In genomic region chr2:72981441-72982109, GRCm38 (mm10) we compare ENCODE assay signal across 8 mouse cellular contexts. TPM values are rescaled to one million over a fixed set of nuclear protein-coding genes. Genes with fewer than 3 reads are reported as not detected.
A peak's percentile ranks its signal among the peaks of the same experiment; 100 is the strongest.
DNase-seq lines count a peak whose midpoint lies in the region; TF ChIP-seq lines count a peak whose summit lies in the region.

No protein-coding gene starts in this region.

- DNase-seq in heart, embryonic 10.5 days (ENCODE audit: low spot score), result no peak
- no peak for DNase-seq in heart, postnatal 36 days
- DNase-seq in heart, postnatal 4 days, result peak; percentile 5
- no peak for DNase-seq in embryo, embryonic 9.5 days (ENCODE audit: extremely low spot score)
- no peak for DNase-seq in thymus, postnatal 14 days
- DNase-seq in cerebellum, adult 8-10 months, result no peak

- H3K79me2 ChIP-seq in macrophage (ENCODE audit: inconsistent target), result peaks cover 40% of the 10 kb centered on the region

- 0 out of 2 replicates have a peak overlapping the region, but pooled peaks have one; percentile 100 for H3K27ac ChIP-seq in heart, embryonic 10.5 days
- H3K27ac ChIP-seq in macrophage, result peak overlapping the region; percentile 88

- no peak for TF ChIP-seq CTCF in E14TG2a.4 (conservative IDR thresholded peaks at IDR 0.05; ENCODE audit: low read length)

- peak overlapping the region; percentile 81 for H3K4me3 ChIP-seq in heart, embryonic 10.5 days
- H3K4me3 ChIP-seq in E14TG2a.4 (replicated peaks; ENCODE audit: low read length) (peak overlapping the region; percentile 99), macrophage (ENCODE audit: inconsistent target) (peak overlapping the region; percentile 37)

- 80% methylated on average over 9 of the region's 9 CpGs for WGBS in heart, embryonic 10.5 days
- WGBS in macrophage (ENCODE audit: missing documents), result 54% methylated on average over 8 of the region's 9 CpGs

- intact Hi-C loops in heart, postnatal 36 days (cut with DNase I), result loop anchor here (2.0 to 10.0 kb wide), 4 partner anchors 15 to 233 kb away; partner anchors contain the start of gene Ola1

- H3K36me3 ChIP-seq in heart, embryonic 10.5 days, result no peaks in the 10 kb centered on the region
- H3K36me3 ChIP-seq in E14TG2a.4 (ENCODE audit: insufficient read depth, low read length) (peaks cover 6% of the 10 kb centered on the region), macrophage (ENCODE audit: inconsistent target) (no peaks in the 10 kb centered on the region)

- H3K27me3 ChIP-seq in heart, embryonic 10.5 days (ENCODE audit: insufficient read depth, poor library complexity, severe bottlenecking), result no peaks in the 10 kb centered on the region
- no peaks in the 10 kb centered on the region for H3K27me3 ChIP-seq in E14TG2a.4 (ENCODE audit: insufficient read depth, low read length)

- peaks cover 6% of the 10 kb centered on the region; the same call in 1 of the 2 replicates for H3K4me1 ChIP-seq in heart, embryonic 10.5 days
- peaks cover 58% of the 10 kb centered on the region for H3K4me1 ChIP-seq in E14TG2a.4 (replicated peaks; ENCODE audit: low read depth, low read length)

- no peaks in the 10 kb centered on the region for H3K9me3 ChIP-seq in heart, embryonic 10.5 days
- H3K9me3 ChIP-seq in E14TG2a.4 (ENCODE audit: low read length), result no peaks in the 10 kb centered on the region

RNA-seq across cellular contexts. Expression of gene Sp3, which starts 1.3 kb away (rescaled TPM):
- 33.0 and 39.6 TPM in 2 replicates for polyA plus RNA-seq in heart, embryonic 10.5 days (2016; fragmentation: Nextera tagmentation; extraction: Ambion mirVana)
- 10 to 100 TPM; 34.9 to 37.6 TPM for total RNA-seq in heart, postnatal 36 days (2021)
- total RNA-seq in heart, postnatal 4 days (2021), result 10 to 100 TPM; 69.3 to 70.3 TPM
- total RNA-seq in macrophage (2018; cell fraction: chromatin; rRNA removed), result 100 to 1,000 TPM in 15 of 26 experiments, 10 to 100 TPM in 11; 30.7 to 237 (median 121) TPM
- 10 to 100 TPM; 21.0 to 83.6 (median 68.2) TPM for total RNA-seq in macrophage (2018; cell fraction: cytosol; rRNA removed)
- 100 to 1,000 TPM in 11 of 26 experiments, 10 to 100 TPM in 15; 32.4 to 243 (median 74.9) TPM for total RNA-seq in macrophage (2018; cell fraction: nucleus; rRNA removed)
- 49.5 to 59.1 TPM (median 51.3 TPM) in 3 replicates for polyA plus RNA-seq in macrophage (2018)

RNA-seq across cellular contexts. Expression of gene Gm11084, which starts 4.9 kb away (rescaled TPM):
- not detected in 2 replicates for polyA plus RNA-seq in heart, embryonic 10.5 days (2016; fragmentation: Nextera tagmentation; extraction: Ambion mirVana)
- not detected for total RNA-seq in heart, postnatal 36 days (2021)
- not detected for total RNA-seq in heart, postnatal 4 days (2021)
- not detected for total RNA-seq in macrophage (2018; cell fraction: chromatin; rRNA removed)
- total RNA-seq in macrophage (2018; cell fraction: cytosol; rRNA removed), result not detected
- total RNA-seq in macrophage (2018; cell fraction: nucleus; rRNA removed), result not detected
- not detected in 3 replicates for polyA plus RNA-seq in macrophage (2018)

Comparison
In these comparisons a context has a peak if more than half of its experiments do, and no peak if none do; other contexts are left out.
1. H3K4me3 ChIP-seq: peak in every context shown above with its lines; median percentile 99 in E14TG2a.4; 81 in heart, embryonic 10.5 days; 37 in macrophage.